Mouse (Mus musculus): ENCODE measurements around the gene Ggnbp2.

DNA sequence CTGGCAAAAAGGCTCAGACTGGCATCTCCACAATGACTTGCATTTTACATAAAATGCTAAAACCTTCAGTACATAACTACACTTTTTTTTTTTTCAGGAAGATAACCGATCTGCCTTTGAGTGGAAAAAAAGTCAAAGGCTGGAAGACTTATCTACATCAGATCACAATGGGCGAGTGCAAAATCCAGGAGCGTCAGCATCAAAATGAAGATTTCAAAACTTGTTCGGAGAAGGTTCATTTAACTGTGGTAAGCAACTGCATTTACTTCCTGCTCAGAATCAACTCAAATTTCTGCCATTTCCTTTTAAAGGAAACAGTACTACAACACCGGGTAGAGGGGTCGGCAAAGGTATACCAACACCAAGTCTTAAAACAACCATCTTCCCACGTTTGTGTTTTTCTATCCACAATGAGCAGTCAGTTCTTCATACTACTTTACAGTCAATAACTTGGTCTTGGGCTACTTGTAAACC, 1.8 kb downstream of the Ggnbp2 start:
- TF ChIP-seq CTCF (IDR thresholded peaks at IDR 0.05; ENCODE audit: low read depth) (no peak), EP300 (IDR thresholded peaks at IDR 0.05; ENCODE audit: low read depth) (no peak)
